16 mouse cellular contexts compared by ENCODE assay signal in the genomic region with DNA sequence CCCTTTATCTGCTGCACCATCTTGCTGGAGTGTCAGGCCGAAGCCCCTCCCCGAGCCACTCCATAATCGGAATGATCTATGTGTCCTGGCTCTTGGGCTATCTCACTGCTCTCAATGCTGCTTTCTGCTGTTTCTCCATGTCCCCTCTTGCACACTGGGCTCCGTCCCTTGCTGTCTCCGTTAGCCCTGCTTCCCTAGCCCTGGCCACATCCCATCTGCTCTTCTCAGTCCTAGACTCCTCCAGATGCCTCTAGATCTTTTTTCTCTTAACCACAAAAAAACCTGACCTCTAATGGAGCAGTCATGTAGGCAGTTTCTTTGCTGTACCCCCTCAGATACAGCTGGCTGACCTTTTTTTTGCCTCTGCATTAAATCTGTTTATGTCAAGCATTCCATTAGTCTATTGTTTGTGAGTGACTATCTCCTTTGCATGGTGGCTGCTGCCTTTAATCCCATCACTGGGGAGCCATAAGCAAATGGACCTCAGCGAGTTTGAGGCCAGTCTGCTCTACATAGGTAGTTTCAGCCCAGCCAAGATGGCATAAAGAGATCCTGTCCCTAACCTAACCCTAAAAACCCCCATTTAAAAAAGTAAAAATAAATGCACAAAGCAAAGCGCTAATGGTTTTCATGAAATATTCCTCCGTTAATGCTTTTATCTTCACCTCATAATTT. TPM values are rescaled to one million over a fixed set of nuclear protein-coding genes. Genes with fewer than 3 reads are reported as not detected.
DNase-seq lines count a peak whose midpoint lies in the region; ATAC-seq lines count a peak whose summit lies in the region.
"Had no signal": no experiment of that assay in that cellular context is flagged by ENCODE, and none has a peak within 500 bp of the region (broad histone marks: within the 10 kb centered on the region; RNA-seq: fewer than 3 reads in every experiment).

No protein-coding gene starts in this region.

- no peak overlapping the region for H3K4me3 ChIP-seq in embryonic facial prominence, embryonic 10.5 days
- no peak overlapping the region for H3K4me3 ChIP-seq in forebrain, embryonic 16.5 days (replicated peaks; ENCODE audit: low read length)
- H3K4me3 ChIP-seq in midbrain, embryonic 10.5 days, result 0 out of 2 replicates have a peak overlapping the region, but pooled peaks have one; percentile 14
- H3K4me3 ChIP-seq in neural tube, embryonic 14.5 days (ENCODE audit: low read depth, low read length), result no peak overlapping the region
- H3K4me3 ChIP-seq: heart, embryonic 10.5 days; limb, embryonic 15.5 days; megakaryocyte, embryonic 14.5 days had no signal

- ATAC-seq in forebrain, embryonic 16.5 days, result peak; percentile 45
- ATAC-seq in neural tube, embryonic 14.5 days (ENCODE audit: low read depth), result peak; percentile 38; the same call in 1 of the 2 replicates

- no peaks in the 10 kb centered on the region for H3K27me3 ChIP-seq in embryonic facial prominence, embryonic 10.5 days (replicated peaks; ENCODE audit: low read depth, poor library complexity, severe bottlenecking)
- H3K27me3 ChIP-seq in forebrain, embryonic 16.5 days (replicated peaks; ENCODE audit: control insufficient read depth, insufficient read depth, low read length), result no peaks in the 10 kb centered on the region
- H3K27me3 ChIP-seq in midbrain, embryonic 10.5 days (ENCODE audit: low read depth, poor library complexity, severe bottlenecking), result no peaks in the 10 kb centered on the region
- no peaks in the 10 kb centered on the region for H3K27me3 ChIP-seq in neural tube, embryonic 14.5 days (ENCODE audit: control insufficient read depth, insufficient read depth, low read length)
- H3K27me3 ChIP-seq: limb, embryonic 15.5 days; megakaryocyte, embryonic 14.5 days had no signal

- DNase-seq in embryonic facial prominence, embryonic 10.5 days (ENCODE audit: low spot score), result no peak
- peak; percentile 35 for DNase-seq in midbrain, embryonic 10.5 days (ENCODE audit: low spot score)
- DNase-seq in right cerebral cortex, postnatal 10 days (ENCODE audit: low spot score in 2 of 2), result no peak
- no peak for DNase-seq in gastrocnemius, adult 8-10 months (ENCODE audit: low spot score in 2 of 2)
- DNase-seq in lung, adult 18-20 months, result no peak
- DNase-seq: cerebellum, adult 2 months; gastrocnemius, postnatal 14 days; heart, postnatal 36 days; kidney, adult 2 months; lung, embryonic 14.5 days; thymus, adult 18-20 months had no signal

- H3K36me3 ChIP-seq in embryonic facial prominence, embryonic 10.5 days (replicated peaks), result no peaks in the 10 kb centered on the region
- H3K36me3 ChIP-seq in forebrain, embryonic 16.5 days (ENCODE audit: control insufficient read depth, insufficient read depth), result no peaks in the 10 kb centered on the region
- no peaks in the 10 kb centered on the region for H3K36me3 ChIP-seq in midbrain, embryonic 10.5 days
- no peaks in the 10 kb centered on the region for H3K36me3 ChIP-seq in neural tube, embryonic 14.5 days (ENCODE audit: control insufficient read depth, insufficient read depth, low read length)
- H3K36me3 ChIP-seq: heart, embryonic 10.5 days; limb, embryonic 15.5 days had no signal

- H3K4me1 ChIP-seq in embryonic facial prominence, embryonic 10.5 days, result peaks cover 6% of the 10 kb centered on the region
- peaks cover 11% of the 10 kb centered on the region for H3K4me1 ChIP-seq in forebrain, embryonic 16.5 days (replicated peaks; ENCODE audit: control insufficient read depth, insufficient read depth, low read length)
- peaks cover 25% of the 10 kb centered on the region for H3K4me1 ChIP-seq in midbrain, embryonic 10.5 days
- H3K4me1 ChIP-seq in neural tube, embryonic 14.5 days (ENCODE audit: control insufficient read depth, insufficient read depth, low read length), result no peaks in the 10 kb centered on the region
- H3K4me1 ChIP-seq: heart, embryonic 10.5 days; limb, embryonic 15.5 days; megakaryocyte, embryonic 14.5 days had no signal

- no peaks in the 10 kb centered on the region for H3K9me3 ChIP-seq in embryonic facial prominence, embryonic 10.5 days
- 0 out of 2 replicates have a peak, but pooled peaks cover 2% of the 10 kb centered on the region for H3K9me3 ChIP-seq in forebrain, embryonic 16.5 days (ENCODE audit: control insufficient read depth, low read length)
- no peaks in the 10 kb centered on the region for H3K9me3 ChIP-seq in midbrain, embryonic 10.5 days (replicated peaks)
- H3K9me3 ChIP-seq in neural tube, embryonic 14.5 days (ENCODE audit: control insufficient read depth, low read length), result no peaks in the 10 kb centered on the region
- H3K9me3 ChIP-seq: heart, embryonic 10.5 days; limb, embryonic 15.5 days had no signal

- no peak overlapping the region for H3K9ac ChIP-seq in forebrain, embryonic 16.5 days (replicated peaks; ENCODE audit: low read depth, low read length)
- no peak overlapping the region for H3K9ac ChIP-seq in neural tube, embryonic 14.5 days (replicated peaks; ENCODE audit: low read depth, low read length)
- H3K9ac ChIP-seq: limb, embryonic 15.5 days; lung, embryonic 14.5 days had no signal

- peak overlapping the region; percentile 35 for H3K27ac ChIP-seq in embryonic facial prominence, embryonic 10.5 days (replicated peaks)
- H3K27ac ChIP-seq in forebrain, embryonic 16.5 days (ENCODE audit: low read length), result no peak overlapping the region
- peak overlapping the region; percentile 88 for H3K27ac ChIP-seq in midbrain, embryonic 10.5 days (replicated peaks)
- H3K27ac ChIP-seq in neural tube, embryonic 14.5 days (ENCODE audit: low read depth, low read length), result no peak overlapping the region
- H3K27ac ChIP-seq: heart, embryonic 10.5 days; limb, embryonic 15.5 days had no signal

- peak overlapping the region; percentile 20 for H3K4me2 ChIP-seq in forebrain, embryonic 16.5 days (ENCODE audit: low read length)
- H3K4me2 ChIP-seq in neural tube, embryonic 14.5 days (ENCODE audit: low read depth, low read length), result no peak overlapping the region
- H3K4me2 ChIP-seq: limb, embryonic 15.5 days; lung, embryonic 14.5 days had no signal

- WGBS in embryonic facial prominence, embryonic 10.5 days, result 54% methylated on average over 8 of the region's 8 CpGs
- 36% methylated on average over 8 of the region's 8 CpGs for WGBS in forebrain, embryonic 16.5 days
- 41% methylated on average over 8 of the region's 8 CpGs for WGBS in midbrain, embryonic 10.5 days
- 56% methylated on average over 8 of the region's 8 CpGs for WGBS in neural tube, embryonic 14.5 days

RNA-seq across cellular contexts. Expression of a gene that starts 45.5 kb away (rescaled TPM):
- polyA plus RNA-seq in embryonic facial prominence, embryonic 10.5 days (2016; fragmentation: Nextera tagmentation; extraction: Ambion mirVana), result 0.20 and 0.50 TPM in 2 replicates
- polyA plus RNA-seq in forebrain, embryonic 16.5 days (2015; fragmentation: Nextera tagmentation; extraction: Ambion mirVana), result 8.1 and 10.7 TPM in 2 replicates
- 2.6 and 7.6 TPM in 2 replicates for polyA plus RNA-seq in midbrain, embryonic 10.5 days (2016; fragmentation: Nextera tagmentation; extraction: Ambion mirVana)
- polyA plus RNA-seq in neural tube, embryonic 14.5 days (2014; fragmentation: Nextera tagmentation; extraction: Ambion mirVana), result 14.2 and 15.3 TPM in 2 replicates
- total RNA-seq in gastrocnemius, adult 8-10 months (2022), result under 1 TPM in 2 of 4 experiments, not detected in 2; 0.07 to 0.15 TPM
- polyA plus RNA-seq: lung, embryonic 14.5 days had no signal

RNA-seq across cellular contexts. Expression of a gene that starts 49.2 kb away (rescaled TPM):
- polyA plus RNA-seq in embryonic facial prominence, embryonic 10.5 days (2016; fragmentation: Nextera tagmentation; extraction: Ambion mirVana), result 79.3 and 86.5 TPM in 2 replicates
- polyA plus RNA-seq in forebrain, embryonic 16.5 days (2015; fragmentation: Nextera tagmentation; extraction: Ambion mirVana), result 55.7 and 64.1 TPM in 2 replicates
- 70.3 and 86.5 TPM in 2 replicates for polyA plus RNA-seq in midbrain, embryonic 10.5 days (2016; fragmentation: Nextera tagmentation; extraction: Ambion mirVana)
- 67.4 and 70.8 TPM in 2 replicates for polyA plus RNA-seq in neural tube, embryonic 14.5 days (2014; fragmentation: Nextera tagmentation; extraction: Ambion mirVana)
- 100 to 1,000 TPM; 184 to 209 (median 202) TPM for total RNA-seq in gastrocnemius, adult 8-10 months (2022)

RNA-seq across cellular contexts. Expression of a gene that starts 49.8 kb away (rescaled TPM):
- polyA plus RNA-seq in embryonic facial prominence, embryonic 10.5 days (2016; fragmentation: Nextera tagmentation; extraction: Ambion mirVana), result 9.3 and 9.5 TPM in 2 replicates
- 3.7 and 3.9 TPM in 2 replicates for polyA plus RNA-seq in forebrain, embryonic 16.5 days (2015; fragmentation: Nextera tagmentation; extraction: Ambion mirVana)
- 9.8 and 10.9 TPM in 2 replicates for polyA plus RNA-seq in midbrain, embryonic 10.5 days (2016; fragmentation: Nextera tagmentation; extraction: Ambion mirVana)
- 3.8 and 4.9 TPM in 2 replicates for polyA plus RNA-seq in neural tube, embryonic 14.5 days (2014; fragmentation: Nextera tagmentation; extraction: Ambion mirVana)
- total RNA-seq in gastrocnemius, adult 8-10 months (2022), result 1 to 10 TPM; 1.6 to 4.5 (median 3.0) TPM

Comparison
In these comparisons a context has a peak if more than half of its experiments do, and no peak if none do; other contexts are left out.
1. H3K27ac ChIP-seq: peak in embryonic facial prominence, embryonic 10.5 days (single experiment) and midbrain, embryonic 10.5 days (single experiment); none in forebrain, embryonic 16.5 days (single experiment) and neural tube, embryonic 14.5 days (single experiment).